Mouse (Mus musculus) forebrain, embryonic 13.5 days (tissue): ENCODE measurements at regions not wholly inside any gene's neighbourhood (a gene's known extent, or its start where the extent isn't known, plus 50 kb on each side); places are given as distances from the start of the nearest gene placed in this dataset.

ENCODE experiments used
- ATAC-seq: fragments of 200-750 bp; cut with Nextera tagmentation; 2 replicates; pipeline ENCODE4 v1.8.0; 2017
- H3K27ac ChIP-seq: fragments of 300-500 bp; sonication (generic); 2 replicates; pipeline ENCODE4 v1.5.1; 2015; ENCODE audit warnings: inconsistent platforms, mild to moderate bottlenecking, moderate library complexity
- H3K27me3 ChIP-seq: fragments of 300-500 bp; sonication (generic); 2 replicates; pipeline ENCODE4 v1.6.1; 2015; ENCODE audit warnings: mild to moderate bottlenecking, inconsistent platforms
- H3K36me3 ChIP-seq: fragments of 300-500 bp; sonication (generic); 2 replicates; pipeline ENCODE4 v1.6.1; 2015; ENCODE audit warnings: mild to moderate bottlenecking, inconsistent platforms; ENCODE audit not compliant: poor library complexity, severe bottlenecking
- H3K4me1 ChIP-seq: fragments of 300-500 bp; sonication (generic); 2 replicates; pipeline ENCODE4 v1.6.1; 2015; ENCODE audit warnings: inconsistent platforms
- H3K4me2 ChIP-seq: fragments of 300-500 bp; sonication (generic); 2 replicates; pipeline ENCODE4 v1.6.1; 2015; ENCODE audit warnings: inconsistent platforms, mild to moderate bottlenecking, moderate library complexity
- H3K4me3 ChIP-seq: fragments of 300-500 bp; sonication (generic); 2 replicates; pipeline ENCODE4 v1.5.1; 2015; ENCODE audit warnings: mild to moderate bottlenecking, inconsistent platforms
- H3K9ac ChIP-seq: fragments of 300-500 bp; sonication (generic); 2 replicates; pipeline ENCODE4 v1.6.1; 2015; ENCODE audit warnings: mild to moderate bottlenecking, inconsistent platforms
- H3K9me3 ChIP-seq: fragments of 300-500 bp; sonication (generic); replicated peaks from 2 replicates; pipeline ENCODE4 v1.6.1; 2016; ENCODE audit warnings: inconsistent platforms
- WGBS: fragments of 180-500 bp; shearing (Covaris S2); methylation state at CpG from one replicate; pipeline ENCODE4 v1.1.7; 2015; 5-methylcytosine and 5-hydroxymethylcytosine counted together

DNA sequence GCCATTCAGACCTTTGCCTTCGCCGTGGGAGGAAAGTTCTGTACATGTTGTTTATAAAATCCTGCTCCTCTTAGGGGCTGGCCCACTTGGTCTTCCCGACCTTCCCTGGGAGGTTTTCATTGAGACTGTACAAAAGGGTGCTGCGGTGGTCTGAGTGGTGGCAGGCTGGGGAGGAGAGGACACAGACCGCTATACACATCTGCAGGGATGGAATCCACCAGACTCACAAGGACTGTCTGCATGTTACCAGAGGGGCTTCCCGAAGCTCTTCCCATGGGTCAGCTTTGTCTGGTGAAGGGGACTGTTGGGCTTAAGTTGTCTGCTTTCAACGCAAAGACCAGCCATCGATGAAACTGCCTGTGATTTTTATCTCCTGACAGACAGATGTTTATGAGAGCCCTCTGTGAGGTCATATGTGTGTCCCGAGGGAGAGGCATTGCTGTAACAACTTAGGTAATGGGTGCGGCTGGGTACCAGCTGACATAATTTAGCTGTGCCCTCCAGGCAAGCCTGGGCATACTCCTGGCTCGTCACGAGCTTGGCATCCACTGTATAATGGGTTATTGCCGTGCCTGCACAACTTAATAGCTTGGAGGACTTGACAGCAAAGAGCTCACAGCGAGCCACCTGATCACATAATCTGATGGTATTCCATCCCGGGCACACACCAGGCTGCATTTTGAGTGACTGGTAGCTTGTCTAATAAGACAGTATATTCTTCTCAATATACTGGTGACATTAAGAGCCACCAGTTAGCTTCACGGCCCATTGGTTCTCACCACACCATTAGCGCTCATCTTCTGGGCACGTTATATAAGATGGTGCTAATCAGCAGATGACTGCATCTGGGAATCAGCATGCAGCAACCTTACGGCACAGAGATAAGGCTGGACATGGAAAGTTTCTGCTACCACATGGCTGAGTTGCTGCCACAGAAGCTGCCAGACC is 128.7 kb downstream of the Ptger3 start:
- no peak overlapping the region for H3K27ac ChIP-seq
- H3K27me3 ChIP-seq, result no peaks in the 10 kb centered on the region

More for the DNA sequence above, 128.7 kb downstream of the Ptger3 start:
- Histone ChIP-seq H3K4me3 (no peak overlapping the region), H3K4me2 (no peak overlapping the region), H3K36me3 (no peaks in the 10 kb centered on the region), H3K9ac (no peak overlapping the region), H3K9me3 (no peaks in the 10 kb centered on the region), H3K4me1 (no peaks in the 10 kb centered on the region)
- 85% methylated on average over 19 of the region's 19 CpGs for WGBS
- ATAC-seq, result no peak
